Mouse (Mus musculus) liver, embryonic 14.5 days (tissue): ENCODE results near the gene Hyal1. TPM values are rescaled to one million over a fixed set of nuclear protein-coding genes. Genes with fewer than 3 reads are reported as not detected.

Source experiments
- ATAC-seq: fragments of 200-750 bp; cut with Nextera tagmentation; 2 replicates; pipeline ENCODE4 v1.8.0; 2017; ENCODE audit warnings: moderate number of reproducible peaks, mild to moderate bottlenecking, moderate library complexity; ENCODE audit not compliant: insufficient read depth
- DNase-seq, 3 experiments: peaks; one replicate each; pipeline ENCODE4 v3.0.0-alpha.2; 2012 to 2013; ENCODE audit warnings: low read depth in 3 of 3, low spot score in 3 of 3
- H3K27ac ChIP-seq: fragments of 300-500 bp; sonication (generic); 2 replicates; pipeline ENCODE4 v1.5.1; 2014; ENCODE audit warnings: moderate library complexity, mild to moderate bottlenecking, control low read depth, inconsistent platforms
- H3K27me3 ChIP-seq: fragments of 300-500 bp; sonication (generic); 2 replicates; pipeline ENCODE4 v1.6.1; 2014; ENCODE audit warnings: mild to moderate bottlenecking, low read length, moderate library complexity; ENCODE audit not compliant: control insufficient read depth, insufficient read depth
- H3K36me3 ChIP-seq: fragments of 300-500 bp; sonication (generic); replicated peaks from 2 replicates; pipeline ENCODE4 v1.6.1; 2014; ENCODE audit warnings: low read depth; ENCODE audit not compliant: control insufficient read depth, insufficient read depth
- H3K4me1 ChIP-seq, 2 experiments: fragments of 200-500 bp in 1 of 2; fragments of 300-500 bp in 1 of 2; sonication (generic) in 1 of 2; replicated peaks; 2 replicates each; pipeline ENCODE4 v1.6.1; 2012 to 2014; ENCODE audit warnings: antibody characterized with exemption in 1 of 2, inconsistent platforms in 1 of 2, low read length in 1 of 2; ENCODE audit not compliant: control insufficient read depth in 2 of 2, insufficient read depth in 2 of 2
- H3K4me2 ChIP-seq: fragments of 300-500 bp; sonication (generic); 2 replicates; pipeline ENCODE4 v1.6.1; 2014; ENCODE audit warnings: low read depth, mild to moderate bottlenecking, control low read depth, moderate library complexity
- H3K4me3 ChIP-seq, 2 experiments: fragments of 200-500 bp in 1 of 2; fragments of 300-500 bp in 1 of 2; sonication (generic) in 1 of 2; 2 replicates each; pipeline ENCODE4 v1.5.1; 2012 to 2014; ENCODE audit warnings: low read depth in 2 of 2, low read length in 2 of 2, mild to moderate bottlenecking in 2 of 2, control low read depth in 1 of 2, inconsistent platforms in 1 of 2, moderate library complexity in 1 of 2; ENCODE audit not compliant: insufficient read depth in 1 of 2
- H3K9ac ChIP-seq: fragments of 300-500 bp; sonication (generic); replicated peaks from 2 replicates; pipeline ENCODE4 v1.6.1; 2014; ENCODE audit warnings: mild to moderate bottlenecking, control low read depth, moderate library complexity
- H3K9me3 ChIP-seq: fragments of 300-500 bp; sonication (generic); 2 replicates; pipeline ENCODE4 v1.6.1; 2016; ENCODE audit warnings: low read length, mixed read lengths; ENCODE audit not compliant: control insufficient read depth
- CTCF ChIP-seq: IDR thresholded peaks from 2 replicates; pipeline ENCODE4 v1.5.1; 2016; ENCODE audit warnings: antibody characterized with exemption, low read depth, control low read depth
- EP300 ChIP-seq: IDR thresholded peaks from 2 replicates; pipeline ENCODE4 v1.6.1; 2016; ENCODE audit warnings: antibody characterized with exemption, low read depth
- WGBS: fragments of 180-500 bp; shearing (Covaris S2); extraction: QIAGEN DNeasy Blood & Tissue Kit; methylation state at CpG from one replicate; pipeline ENCODE4 v1.1.7; 2014; ENCODE audit not compliant: insufficient replicate concordance; 5-methylcytosine and 5-hydroxymethylcytosine counted together
- polyA plus RNA-seq, 2 experiments: library from polyadenylated mRNA; depleted of rRNA in 1 of 2; stranded (reverse) in 1 of 2; unstranded in 1 of 2; fragments of >200 nt; fragmentation: Nextera tagmentation in 1 of 2; extraction: Ambion mirVana in 1 of 2; gene quantifications; 2 replicates each; pipeline versions ENCODE4 v1.2.1 to v1.2.3; 2012 to 2014

Hyal1 gene
- polyA plus RNA-seq, 2 experiments = 1.2 to 1.3 TPM

DNA sequence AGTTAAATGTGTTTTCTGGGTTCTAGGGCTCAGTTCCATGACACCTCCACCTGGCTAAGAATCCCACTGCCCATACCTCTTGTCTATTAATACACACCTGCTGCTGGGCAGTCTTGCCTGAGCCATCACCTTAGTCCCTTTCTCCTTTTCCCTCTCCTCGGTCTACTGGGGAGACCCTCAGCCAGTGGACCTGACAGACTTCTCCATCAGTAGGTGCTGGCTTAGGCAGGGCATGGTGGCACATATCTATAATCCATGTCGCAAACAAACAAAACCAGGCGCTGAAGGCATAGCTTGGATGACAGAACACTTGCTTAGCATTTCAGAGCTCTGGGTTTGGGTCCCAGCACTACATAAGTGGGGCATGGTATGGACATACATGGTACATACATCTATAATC, 38.0 kb upstream of the Hyal1 start:
- DNase-seq = no peak
- TF ChIP-seq EP300 (no peak), CTCF (no peak)
- no peak overlapping the region for H3K9ac ChIP-seq
- no peaks in the 10 kb centered on the region for H3K9me3 ChIP-seq
- H3K27ac ChIP-seq = no peak overlapping the region
- H3K4me2 ChIP-seq = no peak overlapping the region
- no peak overlapping the region for H3K4me3 ChIP-seq
- 85% methylated on average over 3 of the region's 3 CpGs for WGBS
- ATAC-seq = no peak
- peaks cover 13 to 28% of the 10 kb centered on the region in 2 experiments for H3K4me1 ChIP-seq
- peaks cover 27% of the 10 kb centered on the region for H3K36me3 ChIP-seq
- H3K27me3 ChIP-seq = no peaks in the 10 kb centered on the region

DNA sequence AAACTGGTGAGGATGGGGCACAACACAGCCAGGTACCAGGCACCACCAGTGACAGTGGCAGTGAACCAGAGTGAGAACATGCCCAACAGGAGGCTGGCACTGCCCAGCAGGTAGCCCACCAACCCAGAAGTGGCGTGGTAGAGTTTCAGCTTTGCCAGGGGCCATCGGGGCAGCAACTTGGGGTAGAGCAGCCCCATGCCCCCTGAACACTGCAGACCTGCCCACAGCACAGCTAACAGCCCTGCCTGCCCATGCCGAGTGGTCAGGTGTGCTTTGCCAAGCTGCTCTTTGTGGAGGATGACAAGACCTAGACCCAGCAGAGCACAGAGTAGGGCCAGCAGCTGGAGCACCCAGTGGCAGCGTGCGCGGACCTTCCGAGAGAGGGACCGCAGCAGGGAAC, 36.8 kb upstream of the Hyal1 start:
- DNase-seq (no peak), ATAC-seq (no peak)
- Histone ChIP-seq H3K27ac (no peak overlapping the region), H3K4me3 (no peak overlapping the region), H3K4me2 (no peak overlapping the region), H3K4me1 (peaks cover 13 to 28% of the 10 kb centered on the region in 2 experiments), H3K9me3 (no peaks in the 10 kb centered on the region), H3K36me3 (peaks cover 27% of the 10 kb centered on the region), H3K9ac (no peak overlapping the region), H3K27me3 (no peaks in the 10 kb centered on the region)
- 85% methylated on average over 8 of the region's 8 CpGs for WGBS
- TF ChIP-seq CTCF (no peak), EP300 (no peak)

DNA sequence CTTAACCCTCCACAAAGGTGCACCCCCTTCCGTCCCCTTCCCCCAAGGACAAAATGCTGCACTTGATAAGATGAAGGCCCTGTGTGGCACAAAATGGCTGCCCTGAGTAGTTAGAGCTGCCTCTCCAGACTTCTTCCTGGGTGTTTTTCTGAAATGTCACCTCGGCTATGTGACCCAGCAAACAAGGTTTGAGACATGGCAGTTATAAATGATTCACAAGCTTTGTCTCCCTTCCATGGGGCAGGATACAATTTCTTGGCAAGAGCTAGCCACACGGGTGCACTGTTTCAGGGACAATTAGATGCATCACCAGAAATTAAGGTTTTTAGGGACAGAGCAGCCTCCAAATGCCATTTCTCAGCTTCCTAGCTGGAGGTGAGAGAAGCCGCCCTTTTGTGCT, 36.3 kb upstream of the Hyal1 start:
- H3K9me3 ChIP-seq = no peaks in the 10 kb centered on the region
- no peak overlapping the region for H3K4me3 ChIP-seq
- DNase-seq (no peak), ATAC-seq (no peak)
- H3K4me1 ChIP-seq = peaks cover 11 to 28% of the 10 kb centered on the region in 2 experiments
- 62% methylated on average over 4 of the region's 4 CpGs for WGBS
- no peak overlapping the region for H3K27ac ChIP-seq
- TF ChIP-seq EP300 = no peak
- no peak for TF ChIP-seq CTCF
- no peak overlapping the region for H3K4me2 ChIP-seq
- H3K9ac ChIP-seq = no peak overlapping the region
- peaks cover 27% of the 10 kb centered on the region for H3K36me3 ChIP-seq
- H3K27me3 ChIP-seq = no peaks in the 10 kb centered on the region

DNA sequence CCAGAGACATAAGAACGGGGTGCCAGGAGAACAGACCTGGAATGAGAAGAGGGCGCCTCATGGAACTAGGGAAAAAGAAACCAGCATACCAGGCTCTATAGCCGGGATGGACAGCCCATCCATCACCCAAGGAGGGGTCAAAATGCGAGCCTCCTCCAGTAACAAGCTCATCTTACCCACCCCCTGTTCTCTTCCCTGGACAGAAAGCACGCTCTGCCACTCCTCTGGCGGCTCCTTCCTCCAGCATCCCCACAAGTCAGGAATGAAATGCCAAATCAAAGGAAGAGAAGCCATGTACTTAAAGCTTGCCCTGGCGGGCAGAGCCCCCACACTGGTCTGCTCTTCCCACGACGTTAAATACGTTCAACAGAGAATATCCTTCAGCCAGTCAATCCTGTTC, 35.7 kb upstream of the Hyal1 start:
- WGBS = 39% methylated on average over 10 of the region's 10 CpGs
- H3K4me2 ChIP-seq = peak overlapping the region; percentile 98
- peaks cover 7 to 23% of the 10 kb centered on the region in 2 experiments for H3K4me1 ChIP-seq
- no peak overlapping the region for H3K9ac ChIP-seq
- H3K27ac ChIP-seq = no peak overlapping the region
- ATAC-seq (no peak), DNase-seq (no peak)
- H3K4me3 ChIP-seq = peak overlapping the region; percentile 67 to 96; a peak in 2 of 4 replicates
- no peaks in the 10 kb centered on the region for H3K27me3 ChIP-seq
- no peaks in the 10 kb centered on the region for H3K9me3 ChIP-seq
- TF ChIP-seq CTCF (no peak), EP300 (no peak)
- peaks cover 27% of the 10 kb centered on the region for H3K36me3 ChIP-seq

DNA sequence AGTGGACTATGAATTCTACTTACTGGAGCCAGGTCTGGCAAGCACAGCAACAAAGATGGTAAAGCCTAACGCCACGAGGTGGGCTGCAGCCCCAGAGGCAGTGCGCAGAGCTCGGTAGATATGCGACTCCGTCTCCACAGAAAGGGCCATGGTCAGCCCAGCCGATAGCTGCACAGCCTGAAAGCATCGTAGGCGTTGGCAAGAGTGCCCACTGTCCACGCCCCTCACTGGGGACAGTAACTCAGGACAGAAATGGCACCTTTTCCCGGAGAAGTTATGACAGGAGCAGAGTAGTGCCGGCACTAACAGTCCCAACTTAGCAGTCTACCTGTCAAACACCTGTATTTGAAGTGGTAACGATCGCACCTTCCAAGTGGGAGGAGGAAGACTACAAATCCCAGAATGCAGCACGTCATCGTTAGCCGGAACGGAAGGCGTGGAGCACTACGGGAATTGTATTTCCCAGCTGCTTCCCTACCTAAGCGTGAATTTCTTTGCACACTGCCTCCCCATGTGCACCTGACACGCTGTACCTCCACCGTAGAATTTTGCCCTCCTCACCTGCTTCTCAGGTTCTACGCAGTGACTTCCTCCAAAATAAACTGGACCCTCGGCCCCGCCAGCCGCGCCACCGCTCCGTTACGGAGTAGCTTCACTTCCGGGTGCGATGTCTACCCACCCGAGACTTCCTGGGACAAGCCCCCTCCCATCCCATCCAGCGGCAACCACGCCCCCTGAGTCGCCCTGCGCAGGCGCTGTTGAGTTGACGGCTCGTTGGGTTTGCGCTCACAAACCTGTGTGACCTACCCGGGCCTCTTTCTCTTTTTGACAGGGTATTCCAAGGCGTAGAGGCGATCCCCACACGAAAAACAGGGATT, 35.0 kb upstream of the Hyal1 start, which contains the start of the genes Cyb561d2 and Nprl2:
Gene Cyb561d2 (minus strand): TSS at position 720 of the 878 bp plus-strand sequence.
Gene Nprl2 (plus strand): TSS at position 753 of the 878 bp plus-strand sequence.
- H3K27ac ChIP-seq = peak within 1 kb of the TSS; percentile 26
- peak within 1 kb of the TSS; percentile 67 to 96 for H3K4me3 ChIP-seq
- H3K27me3 ChIP-seq = no peaks in the 10 kb centered on the region
- under 1% methylated on average over 46 of the region's 46 CpGs for WGBS
- H3K36me3 ChIP-seq = peaks cover 27% of the 10 kb centered on the region
- peak within 1 kb of the TSS; percentile 98 for H3K4me2 ChIP-seq
- peaks cover 6 to 16% of the 10 kb centered on the region in 2 experiments for H3K4me1 ChIP-seq
- H3K9ac ChIP-seq = peak within 1 kb of the TSS; percentile 83
- ATAC-seq = peak; percentile 82
- H3K9me3 ChIP-seq = no peaks in the 10 kb centered on the region
- TF ChIP-seq EP300 = no peak
- TF ChIP-seq CTCF = no peak
- DNase-seq = peak; percentile 77 to 84 (median 77)
